Mouse (Mus musculus): ENCODE data around the gene Vsig8.

Vsig8 gene

DNA sequence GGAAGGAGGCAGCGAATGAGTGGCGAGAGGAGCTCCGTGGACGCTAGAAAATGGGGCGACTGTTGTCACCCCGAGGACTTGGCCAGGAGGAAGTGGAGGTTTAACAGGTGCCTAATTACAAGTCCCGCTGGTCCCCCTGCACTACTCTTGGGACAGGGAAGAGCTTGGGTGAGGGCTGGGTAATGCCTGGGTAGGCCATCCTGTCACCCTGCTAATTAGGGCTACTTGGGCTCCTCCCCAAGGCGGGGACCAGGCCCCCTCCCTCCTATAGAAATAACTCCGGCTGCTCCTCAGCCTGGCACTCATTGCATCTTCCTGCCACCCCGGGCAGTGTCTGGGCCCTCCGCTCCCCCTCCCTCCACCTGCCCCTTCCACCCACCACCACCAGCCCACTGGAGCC lies at the start of gene Vsig8:
TSS of gene Vsig8 (plus strand) at position 301 of the 400 bp plus-strand sequence.
- no peak for DNase-seq

DNA sequence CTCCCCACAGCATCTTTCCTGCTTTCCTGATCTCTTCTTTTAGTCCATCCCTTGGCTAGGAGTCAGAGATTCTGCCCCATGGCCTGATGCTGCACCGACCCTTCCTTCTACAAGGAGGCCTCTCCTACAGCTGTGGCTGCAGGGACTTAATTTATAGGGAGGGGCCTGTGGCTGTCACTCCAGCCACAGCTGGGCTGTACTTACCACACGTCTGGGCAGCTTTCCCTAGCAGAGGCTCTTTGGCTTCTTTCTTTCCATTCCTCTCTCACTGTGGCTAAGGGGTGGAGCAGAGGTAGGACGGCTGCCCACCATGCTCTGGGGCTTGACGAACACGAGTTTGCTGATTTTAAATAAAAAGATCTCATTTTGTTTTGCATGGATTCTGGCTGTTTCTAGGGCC lies 48.7 kb upstream of the Vsig8 start:
- DNase-seq: no peak

DNA sequence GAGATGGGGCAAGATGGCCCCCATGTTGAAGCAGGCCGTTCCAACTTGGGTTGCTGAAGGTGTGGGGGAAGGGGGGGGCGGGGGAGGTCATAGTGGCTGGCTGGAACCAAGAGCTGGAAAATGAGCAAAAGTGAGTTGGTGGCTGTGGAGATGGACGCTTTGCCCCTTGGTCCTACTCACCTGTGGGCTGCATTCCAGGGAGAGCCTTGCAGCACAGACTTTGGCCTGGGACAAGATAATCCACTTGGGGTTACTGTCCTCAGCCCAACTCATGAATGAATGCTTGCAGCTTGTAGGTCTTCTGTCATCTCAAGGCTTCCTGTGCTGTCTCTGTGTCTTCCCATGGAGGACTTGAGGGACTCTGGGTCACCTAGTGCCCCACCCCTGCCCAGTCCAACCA lies 48.0 kb upstream of the Vsig8 start:
- no peak for DNase-seq

DNA sequence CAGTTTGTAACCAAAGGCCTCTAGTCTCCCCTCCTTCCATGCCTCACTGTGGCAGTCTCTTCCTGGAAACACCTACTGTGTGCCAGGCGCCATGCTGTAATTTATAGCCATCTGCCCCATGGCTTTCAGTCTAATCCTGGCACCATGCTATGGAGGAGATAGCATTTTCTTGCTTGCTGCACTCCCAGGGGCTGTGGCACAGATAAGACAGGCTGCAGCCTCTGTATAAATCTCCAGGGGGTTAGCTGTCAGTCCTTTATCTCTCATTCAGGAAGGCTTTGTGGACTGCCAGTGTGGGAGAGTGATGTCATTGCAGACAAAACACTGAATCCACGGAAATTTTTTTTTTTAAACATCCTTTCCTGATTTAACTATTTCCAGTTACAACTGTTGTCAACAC lies 47.6 kb upstream of the Vsig8 start:
- no peak for DNase-seq

DNA sequence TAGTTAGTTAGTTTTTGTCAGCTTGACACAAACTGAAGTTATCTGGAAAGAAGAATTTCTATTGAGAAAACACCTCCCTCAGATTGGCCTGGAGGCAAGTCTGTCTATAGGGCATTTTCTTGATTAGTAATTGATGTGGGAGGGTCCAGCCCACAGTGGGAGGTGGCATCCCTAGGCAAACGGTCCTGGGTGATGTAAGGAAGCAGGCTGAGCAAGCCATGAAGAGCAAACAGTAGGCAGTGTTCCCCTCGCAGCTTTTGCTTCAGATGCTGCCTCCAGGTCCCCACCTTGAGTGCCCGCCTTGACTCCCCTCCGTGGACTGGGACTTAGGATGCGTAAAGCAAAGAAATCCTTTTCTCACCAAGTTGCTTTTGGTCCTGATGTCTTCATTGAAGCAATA lies 46.5 kb upstream of the Vsig8 start:
- no peak for DNase-seq

DNA sequence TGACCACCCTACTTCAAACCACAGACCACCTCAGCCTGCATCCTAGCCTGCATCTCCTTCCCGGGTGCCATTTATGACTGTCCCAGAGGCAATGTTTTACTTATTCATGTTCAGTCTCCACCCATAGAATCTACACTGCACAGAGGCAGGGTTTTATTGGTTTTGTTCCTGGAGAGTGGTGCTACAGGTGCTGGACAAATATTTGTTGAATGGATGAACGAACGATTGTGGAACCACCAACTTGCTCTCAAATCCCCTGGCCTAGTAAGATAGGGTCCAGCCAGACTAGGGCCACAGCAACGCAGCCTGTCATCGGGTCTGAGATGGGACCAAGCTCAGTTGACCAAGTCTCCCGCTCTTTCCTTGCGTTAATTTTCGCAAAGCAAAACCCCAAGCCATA lies 45.8 kb upstream of the Vsig8 start:
- DNase-seq: no peak

DNA sequence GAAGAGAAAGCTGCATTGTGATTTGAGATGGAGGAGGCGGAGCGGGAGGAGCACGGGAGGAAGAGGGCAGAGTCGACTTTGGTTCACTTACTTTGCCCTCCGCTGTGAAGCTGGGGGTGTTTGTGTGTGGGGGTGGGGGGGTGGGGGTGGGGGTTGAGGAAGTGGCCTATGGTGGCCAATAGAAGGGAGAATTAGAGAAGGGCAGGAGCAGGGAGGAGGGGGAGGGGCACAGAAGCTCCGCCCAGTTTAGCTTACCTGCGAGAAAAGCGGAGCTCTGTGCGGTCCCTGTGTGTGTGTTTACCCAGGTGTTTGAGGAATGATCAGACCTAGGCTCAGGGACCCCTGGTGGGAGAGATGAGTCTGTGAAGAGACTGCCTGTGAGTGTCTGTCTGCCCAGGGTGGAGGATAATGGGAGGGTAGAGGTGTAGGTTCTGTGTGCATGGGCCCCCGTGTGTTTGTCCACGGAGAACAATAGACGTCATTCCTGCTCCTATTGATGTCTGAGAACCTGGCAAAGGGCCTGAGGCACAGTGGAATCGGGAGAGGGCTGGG lies 45.2 kb upstream of the Vsig8 start:
- no peak for DNase-seq

DNA sequence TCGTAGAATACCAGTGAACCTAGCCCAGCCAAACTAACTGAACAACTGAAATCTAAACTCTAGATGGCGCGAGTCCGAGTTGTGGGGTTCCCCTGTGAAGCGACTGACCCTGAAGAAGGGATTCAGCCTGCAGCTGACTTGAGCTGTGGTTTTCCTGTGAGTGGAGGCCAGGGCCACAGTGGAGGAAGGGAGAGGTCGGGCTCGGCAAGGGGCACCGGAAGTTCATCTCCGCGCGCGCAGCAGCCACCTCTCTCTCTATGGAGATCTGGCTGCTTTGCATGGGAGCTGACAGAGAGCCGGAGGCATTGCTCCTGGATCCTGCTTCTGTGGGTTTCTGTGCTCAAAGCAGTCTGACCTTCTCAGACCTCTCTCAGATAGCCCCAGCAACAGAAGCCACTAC lies 42.8 kb upstream of the Vsig8 start:
- DNase-seq: no peak

DNA sequence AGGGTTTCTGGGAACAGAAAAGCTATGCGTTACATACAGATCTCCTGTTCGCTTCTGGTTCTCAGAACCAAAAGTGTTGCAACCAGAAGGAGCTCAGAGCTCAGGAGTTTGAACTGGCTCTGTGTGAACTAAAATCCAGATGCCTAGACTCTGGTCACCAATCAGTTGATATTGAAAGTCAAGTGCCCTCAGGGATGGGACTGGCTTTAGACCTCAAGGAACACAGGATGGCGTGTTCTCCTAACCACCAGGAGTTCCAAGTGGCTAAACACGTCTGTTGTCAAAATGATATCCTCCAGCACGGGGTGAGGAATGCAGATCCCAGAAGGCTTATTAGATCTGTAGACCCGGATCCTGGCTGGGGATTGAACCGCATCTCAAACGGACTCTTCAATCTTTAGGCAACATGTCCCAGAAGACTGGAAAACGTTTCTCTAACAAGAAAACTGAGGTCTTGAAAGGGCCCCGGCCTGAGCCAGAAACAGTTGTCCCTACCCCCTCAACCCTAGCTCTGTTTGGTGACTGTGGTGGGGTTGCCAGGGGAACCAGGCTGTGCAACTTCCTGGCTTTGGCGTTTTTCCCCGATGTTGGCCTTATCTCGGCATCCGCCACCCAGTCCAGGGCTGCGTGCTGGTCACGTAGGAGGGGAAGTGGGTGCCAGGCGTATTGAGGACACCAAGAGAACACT lies 42.1 kb upstream of the Vsig8 start:
- DNase-seq: no peak

DNA sequence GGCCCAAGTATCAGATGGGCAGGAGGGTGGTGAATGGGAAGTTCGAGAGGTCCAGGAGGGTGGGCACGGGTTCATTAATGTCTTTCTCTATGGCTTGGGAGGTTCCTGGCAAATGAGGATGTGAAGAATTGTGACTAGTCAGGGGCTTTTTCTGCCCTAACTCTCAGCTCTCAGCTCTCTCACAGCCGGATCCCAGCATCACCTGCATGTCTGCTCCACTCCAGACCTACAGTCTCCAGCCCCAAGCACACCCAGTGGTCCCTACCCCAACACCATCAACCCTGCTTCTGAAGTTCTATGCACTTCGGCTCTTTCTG lies 41.6 kb upstream of the Vsig8 start:
- DNase-seq: no peak

DNA sequence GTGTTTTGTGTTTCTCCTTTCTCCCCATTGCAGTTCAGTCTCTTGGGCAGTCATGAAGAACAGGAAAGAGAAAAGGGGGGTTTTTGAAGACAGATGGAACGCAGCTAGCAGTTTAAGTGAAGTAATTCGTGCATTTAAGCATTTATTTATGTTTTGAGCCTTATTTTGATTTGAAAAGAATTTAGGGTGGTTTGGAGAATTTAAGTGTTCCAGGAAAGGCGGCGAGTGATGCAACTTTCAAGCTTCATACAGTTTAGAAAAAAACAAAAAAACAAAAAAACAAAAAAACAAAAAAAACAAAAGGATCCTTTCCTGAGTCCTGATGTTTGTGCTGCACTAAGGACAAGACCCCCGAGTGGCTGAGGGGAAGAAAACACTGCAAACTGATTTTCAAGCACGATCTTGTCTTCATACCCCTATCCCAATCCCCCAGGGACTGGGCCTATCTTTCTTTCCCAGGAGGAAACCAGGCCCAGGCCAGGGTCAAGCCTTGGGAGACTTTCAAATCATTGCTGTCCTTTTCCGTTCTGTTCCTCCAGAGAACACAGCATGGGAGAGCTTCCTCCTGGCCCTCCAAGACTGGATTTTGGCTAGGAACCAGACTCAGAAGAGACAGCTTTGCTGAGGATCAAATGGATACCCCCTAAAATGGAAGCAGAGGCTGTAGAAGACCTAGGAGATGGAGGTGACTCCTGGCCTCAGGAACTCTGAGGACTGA lies 41.0 kb upstream of the Vsig8 start:
- DNase-seq: no peak

DNA sequence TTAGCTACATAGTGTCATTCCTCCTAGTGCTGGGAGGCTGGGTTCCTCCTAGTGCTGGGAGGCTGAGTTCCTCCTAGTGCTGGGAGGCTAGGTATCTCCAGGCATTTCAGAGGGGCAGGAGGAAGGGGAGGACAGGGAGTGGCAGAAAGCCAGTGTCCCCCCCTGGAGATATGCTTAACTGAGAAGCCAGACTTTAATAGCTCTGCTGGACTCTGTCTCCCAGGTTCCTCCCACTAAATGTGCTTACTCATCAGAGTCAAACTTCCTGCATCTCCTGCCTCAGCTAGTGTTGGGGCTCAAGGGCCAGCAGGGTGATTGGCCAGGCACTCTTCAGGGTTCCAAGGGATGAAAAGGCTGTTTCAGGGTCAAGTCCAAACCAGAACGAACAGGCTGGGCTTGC lies 40.3 kb upstream of the Vsig8 start:
- DNase-seq: no peak

DNA sequence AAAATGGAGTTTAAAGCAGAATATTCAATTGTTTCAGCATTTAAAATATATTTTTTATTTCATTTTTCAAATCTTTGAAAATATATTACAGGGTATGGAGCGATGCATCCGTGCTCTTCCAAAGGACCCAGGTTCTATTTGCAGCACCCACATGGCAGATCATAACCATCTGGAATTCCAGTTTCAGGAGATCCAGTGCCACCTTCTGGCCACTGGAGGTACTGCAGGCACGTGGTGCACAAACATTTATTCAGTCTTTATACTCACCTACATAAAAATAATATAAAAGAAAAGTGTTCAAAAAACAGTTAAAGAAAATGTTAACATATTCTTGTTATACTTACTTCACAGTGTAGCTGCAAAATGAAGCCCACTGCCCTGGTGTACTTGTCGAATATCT lies 37.7 kb upstream of the Vsig8 start:
- DNase-seq: no peak

DNA sequence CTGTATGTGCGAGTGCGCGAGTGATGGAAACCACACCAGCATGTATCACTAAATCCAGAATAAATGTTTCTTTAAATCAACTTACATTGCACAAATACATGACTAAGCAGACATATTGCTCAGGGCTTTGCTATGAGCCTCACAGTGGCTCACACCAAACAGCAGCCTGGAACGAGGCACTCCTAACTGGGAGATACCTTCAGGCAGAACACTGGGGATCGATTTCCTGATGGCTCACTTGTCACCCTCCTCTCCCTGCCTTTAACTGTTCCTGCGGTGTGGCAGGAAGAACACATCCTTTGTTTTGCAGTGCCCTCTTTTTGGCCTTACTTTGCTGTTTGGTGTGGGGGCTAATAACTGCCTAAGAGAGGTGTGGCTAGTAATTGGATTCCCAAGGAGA lies 36.1 kb upstream of the Vsig8 start:
- DNase-seq: no peak

DNA sequence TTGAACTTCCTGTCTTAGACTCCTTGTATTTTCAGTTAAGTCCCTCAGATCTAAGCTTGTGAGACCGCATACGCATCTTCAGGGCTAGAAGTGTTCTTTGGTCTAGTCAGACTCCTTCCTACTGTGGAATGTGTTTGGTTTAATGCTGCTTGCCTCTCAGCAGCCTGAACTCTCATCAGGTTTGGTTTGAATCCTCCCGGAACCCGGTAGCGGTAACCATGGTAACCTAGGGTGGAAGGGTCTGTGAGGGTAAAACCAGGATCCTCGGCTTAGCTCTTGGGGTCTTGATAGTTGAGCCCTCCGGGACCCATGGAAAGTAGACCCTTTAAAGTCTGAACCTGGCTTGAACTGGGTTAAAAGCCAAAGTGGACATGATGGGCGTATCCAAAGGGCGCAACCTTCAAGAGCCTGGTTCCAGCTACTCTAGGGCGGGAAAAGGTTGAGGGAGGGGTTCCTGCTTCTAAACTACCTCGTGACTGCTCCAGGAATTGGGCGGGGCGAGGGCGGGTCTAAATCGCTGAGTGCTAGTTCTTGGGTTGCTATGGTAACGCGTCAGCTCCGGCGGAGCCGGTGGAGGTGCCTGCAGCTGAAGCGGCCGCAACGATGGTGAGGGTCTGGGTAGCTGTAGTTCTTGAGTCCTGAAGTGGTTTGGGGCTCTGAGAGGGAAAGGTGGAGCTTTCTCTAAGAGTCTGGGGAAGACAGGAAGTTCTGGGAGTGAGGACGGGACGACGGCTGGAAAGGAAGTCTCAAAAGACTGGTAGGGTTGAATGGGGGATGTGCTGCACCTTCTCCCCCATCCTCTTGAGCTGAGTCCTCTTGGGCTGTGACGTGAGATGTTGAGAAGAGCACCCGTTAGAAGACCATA lies 34.9 kb upstream of the Vsig8 start, which contains the start of gene Cfap45:
TSS of gene Cfap45 (plus strand) at position 226 of the 865 bp plus-strand sequence.
- DNase-seq: no peak

DNA sequence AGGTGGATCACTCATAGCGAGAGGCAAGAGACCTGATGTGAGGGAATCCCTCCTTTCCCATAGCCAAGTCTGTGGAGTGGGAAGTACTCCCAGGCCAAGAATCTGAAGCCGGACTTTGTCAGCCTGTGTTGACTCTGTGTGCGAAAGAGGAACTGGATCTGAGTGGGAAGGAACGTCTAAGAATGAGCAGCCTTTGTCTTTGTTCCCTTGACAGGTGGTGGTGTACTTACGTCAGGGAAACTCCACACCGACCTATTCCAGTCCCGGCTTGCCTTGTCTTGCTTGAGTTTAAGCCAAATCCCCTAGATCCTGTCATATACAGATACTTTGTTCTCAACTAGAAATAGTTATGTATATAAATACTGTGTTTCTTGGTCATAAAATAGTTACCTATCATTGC lies 33.2 kb upstream of the Vsig8 start:
- no peak for DNase-seq

DNA sequence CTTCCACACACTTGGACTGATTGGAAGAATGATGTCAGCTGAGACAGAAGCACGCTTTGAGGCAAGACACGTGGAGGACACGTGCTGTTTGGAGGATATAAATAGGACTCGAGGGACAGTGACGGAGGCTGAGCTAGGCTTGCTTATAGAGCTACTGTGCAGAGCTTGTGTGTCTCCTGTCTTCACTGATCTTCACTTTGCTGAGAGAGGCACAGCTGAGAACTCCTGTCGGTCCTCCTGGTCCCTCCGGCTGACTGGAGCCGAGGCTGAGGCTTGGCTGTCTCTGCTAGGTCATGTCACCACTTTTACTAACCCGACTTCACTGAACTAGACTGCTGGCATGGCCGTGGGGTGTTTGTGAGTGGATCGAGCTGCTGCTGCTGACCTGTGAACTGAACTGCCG lies 32.0 kb upstream of the Vsig8 start:
- DNase-seq: no peak

DNA sequence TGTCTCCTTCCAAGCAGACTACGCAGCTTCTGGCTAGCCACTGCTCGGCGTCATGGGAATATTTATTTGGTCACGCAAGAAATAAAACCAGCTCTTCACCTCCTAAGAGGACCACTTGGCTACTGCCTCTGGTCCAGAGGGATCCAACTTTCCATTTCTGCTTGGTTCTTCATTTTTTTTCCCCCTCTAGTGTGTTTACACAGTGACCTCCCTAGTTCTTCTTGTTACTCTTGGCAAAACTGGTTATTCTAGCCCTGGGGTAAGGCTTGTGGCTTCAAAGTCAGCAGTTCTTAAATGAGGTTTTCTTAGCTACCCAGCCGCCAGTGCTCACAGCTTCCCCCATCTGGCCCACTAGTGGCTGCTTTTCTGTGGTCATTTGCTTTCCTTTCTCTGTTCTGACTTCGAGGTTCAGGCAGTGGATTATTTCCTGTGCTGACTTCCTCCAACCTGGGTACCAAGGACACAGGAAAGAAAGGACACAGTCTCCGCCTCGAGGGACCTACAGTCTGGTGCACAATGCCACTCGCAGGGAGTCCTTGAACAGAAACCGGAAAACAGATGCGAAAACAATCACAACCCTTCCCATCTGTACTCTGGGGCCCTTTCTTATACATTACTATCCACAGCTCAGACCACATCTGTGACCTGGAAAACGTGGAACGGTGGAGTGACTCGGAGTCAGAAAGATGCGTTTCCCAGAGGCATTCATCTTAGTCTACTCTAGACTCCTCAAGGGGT lies 30.5 kb upstream of the Vsig8 start:
- no peak for DNase-seq

DNA sequence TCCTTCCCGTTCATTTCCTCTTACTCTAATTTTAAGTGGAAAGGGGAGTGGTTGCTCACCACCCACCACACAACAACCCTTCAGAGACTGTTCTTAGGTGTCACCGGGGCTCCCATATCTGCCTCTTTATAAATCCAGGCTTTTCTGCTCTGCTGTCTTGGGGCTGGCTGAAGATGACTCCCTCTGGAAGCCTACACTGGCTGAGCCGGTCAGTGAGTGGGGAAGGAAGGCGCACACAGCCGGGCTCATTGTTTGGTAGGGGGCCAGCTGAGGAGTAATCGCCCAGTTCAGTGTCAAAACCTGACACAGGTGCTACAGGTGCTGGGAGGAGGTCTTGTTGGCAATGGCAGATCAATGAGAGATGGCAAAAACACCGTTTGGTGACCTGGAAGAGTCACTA lies 29.8 kb upstream of the Vsig8 start:
- DNase-seq: no peak

DNA sequence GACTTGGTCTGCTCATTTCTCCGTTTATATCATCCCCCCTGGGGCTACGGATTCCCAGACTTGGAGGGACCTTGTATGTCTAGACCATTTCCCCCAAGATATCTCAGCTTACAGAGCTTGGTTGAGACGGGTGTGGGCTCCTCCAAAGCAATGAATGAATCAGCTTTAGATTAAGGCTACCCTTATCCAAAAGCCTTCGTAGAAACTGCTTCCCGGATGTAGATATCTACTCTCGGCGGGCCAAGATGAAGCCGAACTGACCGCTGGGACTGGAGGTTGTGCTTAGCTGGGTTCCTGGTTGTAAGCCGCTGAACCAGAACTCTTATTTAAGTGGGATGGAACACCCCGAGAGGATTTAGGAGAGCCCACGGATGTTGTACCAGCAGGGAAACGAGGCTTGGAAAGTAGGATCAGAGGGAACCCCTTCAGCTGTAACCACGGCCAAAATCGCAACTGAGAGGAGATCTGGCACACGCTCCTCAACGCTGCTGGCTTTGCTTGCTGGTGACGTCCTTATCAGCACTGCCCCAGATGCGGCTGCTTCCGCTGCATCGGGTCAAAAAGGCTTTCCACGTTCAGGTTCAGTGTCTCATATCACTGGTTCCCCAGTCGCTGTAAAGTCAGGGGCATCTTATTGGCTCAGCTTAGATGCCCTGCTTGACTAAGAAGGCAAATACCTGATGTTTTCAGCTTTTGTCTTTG lies 29.2 kb upstream of the Vsig8 start:
- no peak for DNase-seq

DNA sequence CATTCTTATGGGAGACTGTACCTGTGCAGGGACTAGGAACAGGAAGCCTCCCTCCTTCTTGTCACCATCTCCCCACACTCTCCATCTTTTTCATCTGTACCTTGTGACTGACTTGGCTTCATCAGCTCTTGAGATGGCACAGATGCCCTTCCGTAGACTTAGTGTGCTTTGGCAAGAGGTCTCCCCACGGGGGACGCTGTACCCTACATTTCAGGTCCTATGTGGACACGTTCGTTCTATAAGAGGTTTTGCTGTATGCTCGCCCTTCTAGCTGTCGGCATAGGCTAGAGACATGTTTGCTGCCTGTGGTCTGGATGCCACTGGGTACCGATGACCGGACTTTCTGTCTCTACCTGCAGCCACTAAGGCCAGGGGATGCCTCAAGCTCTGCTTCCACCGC lies 28.3 kb upstream of the Vsig8 start:
- no peak for DNase-seq

DNA sequence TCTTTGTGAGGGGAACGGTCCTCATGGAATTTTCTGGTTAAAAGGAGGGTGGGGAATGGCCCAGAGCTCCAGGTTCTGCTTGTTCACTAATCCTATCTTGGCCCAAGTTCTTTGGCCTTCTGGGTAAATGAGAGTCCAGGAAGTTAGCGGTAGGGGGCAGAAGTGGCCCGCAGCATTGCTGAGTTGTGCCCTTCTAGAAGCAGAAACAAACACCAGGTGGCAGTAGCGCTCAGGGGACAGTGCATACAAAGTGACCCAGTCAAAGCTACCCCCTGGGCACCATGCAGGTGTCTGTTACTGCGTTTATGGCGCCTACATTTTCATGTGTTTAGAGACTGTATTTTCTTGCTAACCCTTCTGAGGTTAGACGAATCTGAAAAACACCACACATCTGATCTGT lies 27.0 kb upstream of the Vsig8 start:
- peak; percentile 85 to 87 for DNase-seq
